Mouse (Mus musculus): Measurements from ENCODE around the gene Tmem229b. TPM values are rescaled to one million over a fixed set of nuclear protein-coding genes. Genes with fewer than 3 reads are reported as not detected.
A peak's percentile ranks its signal among the peaks of the same experiment; 100 is the strongest.

Gene Tmem229b
- polyA plus RNA-seq (2015; fragmentation: Nextera tagmentation; extraction: Ambion mirVana), result 6.1 and 6.5 TPM in 2 replicates

- H3K36me3 ChIP-seq, result no peaks in the 10 kb centered on the region
- H3K4me3 ChIP-seq (replicated peaks), result peak within 1 kb of the TSS; percentile 86
- 0 out of 2 replicates have a peak within 1 kb of the TSS, but pooled peaks have one; percentile 32 for H3K27ac ChIP-seq
- H3K9ac ChIP-seq, result peak within 1 kb of the TSS; percentile 46
- H3K4me2 ChIP-seq, result peak within 1 kb of the TSS; percentile 94
- 2% methylated on average over 49 of the region's 49 CpGs for WGBS
- H3K9me3 ChIP-seq, result no peaks in the 10 kb centered on the region
- H3K4me1 ChIP-seq, result peaks cover 11% of the 10 kb centered on the region; the same call in 1 of the 2 replicates
- peak; percentile 73 for ATAC-seq (ENCODE audit: insufficient read depth, low FRiP score, low read depth)
- H3K27me3 ChIP-seq (replicated peaks), result 0 out of 2 replicates have a peak, but pooled peaks cover 8% of the 10 kb centered on the region
Measured at GRCm38 (mm10) chr12:79007126-79007753, at the start of gene Tmem229b. Gene Tmem229b (minus strand): TSS chr12:79007627.

- H3K4me2 ChIP-seq, result no peak overlapping the region
- peaks cover 9% of the 10 kb centered on the region; the same call in 1 of the 2 replicates for H3K36me3 ChIP-seq
- no peak overlapping the region for H3K4me3 ChIP-seq (replicated peaks)
- 80% methylated on average over 7 of the region's 7 CpGs for WGBS
- H3K27me3 ChIP-seq (replicated peaks), result no peaks in the 10 kb centered on the region
- 0 out of 2 replicates have a peak, but pooled peaks cover 1% of the 10 kb centered on the region for H3K4me1 ChIP-seq
- no peak overlapping the region for H3K27ac ChIP-seq
- peak; percentile 65 for ATAC-seq (ENCODE audit: insufficient read depth, low FRiP score, low read depth)
- no peaks in the 10 kb centered on the region for H3K9me3 ChIP-seq
- H3K9ac ChIP-seq, result no peak overlapping the region
Measured at GRCm38 (mm10) chr12:79055276-79055675, 47.8 kb upstream of the Tmem229b start.

- H3K9me3 ChIP-seq, result no peaks in the 10 kb centered on the region
- no peak overlapping the region for H3K4me3 ChIP-seq (replicated peaks)
- no peak overlapping the region for H3K4me2 ChIP-seq
- no peak overlapping the region for H3K27ac ChIP-seq
- WGBS, result 84% methylated on average over 2 of the region's 2 CpGs
- H3K36me3 ChIP-seq, result peaks cover 9% of the 10 kb centered on the region; the same call in 1 of the 2 replicates
- H3K9ac ChIP-seq, result no peak overlapping the region
- no peaks in the 10 kb centered on the region for H3K4me1 ChIP-seq
- H3K27me3 ChIP-seq (replicated peaks), result no peaks in the 10 kb centered on the region
- ATAC-seq (ENCODE audit: insufficient read depth, low FRiP score, low read depth), result no peak
Measured at GRCm38 (mm10) chr12:79052073-79052472, 44.6 kb upstream of the Tmem229b start.

- Histone ChIP-seq H3K4me2 (no peak overlapping the region), H3K4me3 (replicated peaks) (no peak overlapping the region), H3K27ac (no peak overlapping the region), H3K27me3 (replicated peaks) (no peaks in the 10 kb centered on the region), H3K9ac (no peak overlapping the region), H3K9me3 (no peaks in the 10 kb centered on the region), H3K36me3 (peaks cover 9% of the 10 kb centered on the region; the same call in 1 of the 2 replicates), H3K4me1 (no peaks in the 10 kb centered on the region)
- no peak for ATAC-seq (ENCODE audit: insufficient read depth, low FRiP score, low read depth)
- 68% methylated on average over 3 of the region's 3 CpGs for WGBS
Measured at GRCm38 (mm10) chr12:79050545-79051212, 43.3 kb upstream of the Tmem229b start.

GRCm38 (mm10) chr12:79049807-79050206, 42.4 kb upstream of the Tmem229b start:
- WGBS, result 76% methylated on average over 2 of the region's 2 CpGs
- Histone ChIP-seq H3K36me3 (peaks cover 5% of the 10 kb centered on the region; the same call in 1 of the 2 replicates), H3K4me3 (replicated peaks) (no peak overlapping the region), H3K9ac (no peak overlapping the region), H3K27me3 (replicated peaks) (no peaks in the 10 kb centered on the region), H3K9me3 (no peaks in the 10 kb centered on the region), H3K27ac (no peak overlapping the region), H3K4me1 (no peaks in the 10 kb centered on the region), H3K4me2 (no peak overlapping the region)
- ATAC-seq (ENCODE audit: insufficient read depth, low FRiP score, low read depth), result no peak

- H3K4me1 ChIP-seq, result no peaks in the 10 kb centered on the region
- no peak overlapping the region for H3K4me3 ChIP-seq (replicated peaks)
- no peaks in the 10 kb centered on the region for H3K27me3 ChIP-seq (replicated peaks)
- 79% methylated on average over 1 of the region's 1 CpGs for WGBS
- H3K36me3 ChIP-seq, result no peaks in the 10 kb centered on the region
- no peak overlapping the region for H3K27ac ChIP-seq
- H3K4me2 ChIP-seq, result no peak overlapping the region
- H3K9ac ChIP-seq, result no peak overlapping the region
- no peak for ATAC-seq (ENCODE audit: insufficient read depth, low FRiP score, low read depth)
- no peaks in the 10 kb centered on the region for H3K9me3 ChIP-seq
Measured at GRCm38 (mm10) chr12:79048898-79049297, 41.5 kb upstream of the Tmem229b start.

GRCm38 (mm10) chr12:79047203-79047602, 39.8 kb upstream of the Tmem229b start:
- H3K36me3 ChIP-seq, result no peaks in the 10 kb centered on the region
- no peaks in the 10 kb centered on the region for H3K4me1 ChIP-seq
- H3K4me2 ChIP-seq, result no peak overlapping the region
- peak; percentile 22; the same call in 1 of the 2 replicates for ATAC-seq (ENCODE audit: insufficient read depth, low FRiP score, low read depth)
- no peak overlapping the region for H3K9ac ChIP-seq
- no peaks in the 10 kb centered on the region for H3K27me3 ChIP-seq (replicated peaks)
- WGBS, result 89% methylated on average over 7 of the region's 7 CpGs
- H3K27ac ChIP-seq, result no peak overlapping the region
- H3K9me3 ChIP-seq, result no peaks in the 10 kb centered on the region
- H3K4me3 ChIP-seq (replicated peaks), result no peak overlapping the region

- H3K4me1 ChIP-seq, result no peaks in the 10 kb centered on the region
- WGBS, result 67% methylated on average over 6 of the region's 6 CpGs
- H3K9me3 ChIP-seq, result no peaks in the 10 kb centered on the region
- no peak for ATAC-seq (ENCODE audit: insufficient read depth, low FRiP score, low read depth)
- H3K27ac ChIP-seq, result no peak overlapping the region
- no peak overlapping the region for H3K9ac ChIP-seq
- no peaks in the 10 kb centered on the region for H3K36me3 ChIP-seq
- H3K27me3 ChIP-seq (replicated peaks), result no peaks in the 10 kb centered on the region
- H3K4me3 ChIP-seq (replicated peaks), result no peak overlapping the region
- no peak overlapping the region for H3K4me2 ChIP-seq
Measured at GRCm38 (mm10) chr12:79046171-79046570, 38.7 kb upstream of the Tmem229b start.

GRCm38 (mm10) chr12:79044668-79045067, 37.2 kb upstream of the Tmem229b start:
- 73% methylated on average over 8 of the region's 8 CpGs for WGBS
- H3K36me3 ChIP-seq, result no peaks in the 10 kb centered on the region
- ATAC-seq (ENCODE audit: insufficient read depth, low FRiP score, low read depth), result no peak
- no peaks in the 10 kb centered on the region for H3K9me3 ChIP-seq
- no peak overlapping the region for H3K4me2 ChIP-seq
- H3K27me3 ChIP-seq (replicated peaks), result no peaks in the 10 kb centered on the region
- no peak overlapping the region for H3K27ac ChIP-seq
- H3K4me1 ChIP-seq, result no peaks in the 10 kb centered on the region
- no peak overlapping the region for H3K9ac ChIP-seq
- H3K4me3 ChIP-seq (replicated peaks), result no peak overlapping the region

- H3K9ac ChIP-seq, result no peak overlapping the region
- H3K27ac ChIP-seq, result 0 out of 2 replicates have a peak overlapping the region, but pooled peaks have one; percentile 42
- H3K9me3 ChIP-seq, result no peaks in the 10 kb centered on the region
- no peak overlapping the region for H3K4me2 ChIP-seq
- no peak overlapping the region for H3K4me3 ChIP-seq (replicated peaks)
- ATAC-seq (ENCODE audit: insufficient read depth, low FRiP score, low read depth), result peak; percentile 71
- no peaks in the 10 kb centered on the region for H3K36me3 ChIP-seq
- H3K27me3 ChIP-seq (replicated peaks), result no peaks in the 10 kb centered on the region
- H3K4me1 ChIP-seq, result no peaks in the 10 kb centered on the region
Measured at GRCm38 (mm10) chr12:79041436-79041835, 34.0 kb upstream of the Tmem229b start.

GRCm38 (mm10) chr12:79040201-79040827, 32.9 kb upstream of the Tmem229b start:
- no peaks in the 10 kb centered on the region for H3K9me3 ChIP-seq
- H3K9ac ChIP-seq, result no peak overlapping the region
- ATAC-seq (ENCODE audit: insufficient read depth, low FRiP score, low read depth), result no peak
- H3K4me2 ChIP-seq, result no peak overlapping the region
- 74% methylated on average over 11 of the region's 11 CpGs for WGBS
- no peak overlapping the region for H3K4me3 ChIP-seq (replicated peaks)
- H3K27me3 ChIP-seq (replicated peaks), result no peaks in the 10 kb centered on the region
- no peak overlapping the region for H3K27ac ChIP-seq
- H3K4me1 ChIP-seq, result no peaks in the 10 kb centered on the region
- H3K36me3 ChIP-seq, result no peaks in the 10 kb centered on the region

- Histone ChIP-seq H3K4me1 (no peaks in the 10 kb centered on the region), H3K27ac (no peak overlapping the region), H3K27me3 (replicated peaks) (no peaks in the 10 kb centered on the region), H3K4me2 (no peak overlapping the region), H3K9me3 (no peaks in the 10 kb centered on the region), H3K36me3 (no peaks in the 10 kb centered on the region), H3K9ac (no peak overlapping the region), H3K4me3 (replicated peaks) (no peak overlapping the region)
- no peak for ATAC-seq (ENCODE audit: insufficient read depth, low FRiP score, low read depth)
- 49% methylated on average over 8 of the region's 8 CpGs for WGBS
Measured at GRCm38 (mm10) chr12:79039708-79040107, 32.3 kb upstream of the Tmem229b start.

All from stomach, embryonic 15.5 days (tissue).